Mouse (Mus musculus) gastrocnemius, postnatal 10 days (tissue): Measurements from ENCODE around the gene Ptger2. TPM values are rescaled to one million over a fixed set of nuclear protein-coding genes. Genes with fewer than 3 reads are reported as not detected.
A peak's percentile ranks its signal among the peaks of the same experiment; 100 is the strongest.
"Not testable (repeated sequence)": the region's sequence is repeated elsewhere in the genome, so short reads cannot be mapped to it uniquely, and the experiment has no call there.

Experiments used
- DNase-seq: peaks from one replicate; pipeline ENCODE4 v3.0.0; 2021; ENCODE audit warnings: mixed read lengths
- long read RNA-seq, 2 experiments: library from polyadenylated mRNA; stranded (forward); transcript quantifications; one replicate each; pipeline ENCODE4 v2.0.0; 2021
- total RNA-seq, 2 experiments: library from RNA; stranded (reverse); gene quantifications; 2 replicates each; pipeline ENCODE4 v1.2.3; 2021

Gene Ptger2
- under 1 TPM; 0.16 to 0.23 TPM for total RNA-seq
- long read RNA-seq, experiment 1: 0 reads
- long read RNA-seq, experiment 2: 0 reads

- DNase-seq: not testable (repeated sequence)
These were observed at the start of gene Ptger2 for GRCm38 (mm10) chr14:44987674-44988355. TSS of gene Ptger2 (plus strand) at chr14:44988195.

- DNase-seq: no peak
These were observed 27.2 kb upstream of the Ptger2 start for GRCm38 (mm10) chr14:44960746-44961145.

GRCm38 (mm10) chr14:44977278-44977677, 10.7 kb upstream of the Ptger2 start:
- peak; percentile 58 for DNase-seq

DNA sequence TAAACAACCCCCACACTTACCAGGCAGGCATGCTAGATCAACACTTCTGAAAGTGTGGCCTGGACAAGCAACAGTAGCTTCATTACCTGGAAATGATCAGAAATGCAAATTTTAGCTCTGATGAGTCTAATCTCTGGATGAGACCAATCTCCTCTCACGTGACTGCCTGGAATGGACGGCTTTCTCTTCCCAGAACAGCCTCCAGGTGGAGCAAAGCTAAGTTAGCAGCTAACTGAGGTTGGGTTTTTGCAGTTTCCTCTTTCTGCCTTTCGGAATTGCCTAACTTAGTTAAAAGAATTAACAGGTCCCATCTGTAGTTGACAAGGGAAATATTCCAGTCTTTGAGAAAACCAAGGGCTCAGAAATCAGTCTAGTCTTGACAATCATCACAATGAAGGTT, 8.1 kb upstream of the Ptger2 start:
- no peak for DNase-seq

DNA sequence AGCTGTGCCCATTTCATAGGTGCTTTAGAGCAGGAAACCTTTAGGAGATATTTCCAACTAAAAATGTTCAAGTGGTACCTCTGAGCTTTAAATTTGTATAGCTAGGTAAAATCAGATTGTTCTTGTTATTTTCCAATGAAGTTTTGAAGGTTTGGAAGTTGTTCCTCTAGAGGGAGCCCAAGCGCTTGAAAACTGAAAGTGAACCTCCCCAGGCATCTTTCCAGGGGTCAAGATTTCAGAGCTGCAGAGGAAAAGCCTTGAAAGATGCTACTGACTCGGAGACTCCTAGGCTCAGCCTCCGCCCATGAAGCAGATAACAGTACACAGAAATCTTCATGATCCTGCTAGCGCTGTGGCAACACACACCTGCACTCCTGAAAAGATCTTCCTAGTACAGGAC, 6.5 kb upstream of the Ptger2 start:
- peak; percentile 45 for DNase-seq

DNA sequence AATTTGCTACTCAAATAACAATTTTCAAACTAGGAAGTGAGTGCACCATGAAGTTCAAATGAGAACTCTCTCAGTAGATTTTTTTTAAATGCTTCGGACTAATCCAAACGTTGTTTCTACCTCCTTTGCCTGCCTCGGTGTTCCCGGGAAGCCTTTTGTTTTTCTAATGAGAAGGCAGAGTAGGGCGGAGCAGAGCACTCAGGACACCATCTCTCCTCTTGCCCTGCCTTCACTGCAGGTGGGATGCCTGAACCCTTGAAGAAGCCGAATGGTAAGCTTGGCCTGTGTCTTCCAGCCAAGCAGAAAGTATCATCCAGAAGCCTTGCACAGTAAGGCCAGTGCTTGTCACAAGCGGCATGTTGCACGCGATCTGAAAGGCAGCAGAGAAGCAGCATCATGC, 3.9 kb upstream of the Ptger2 start:
- no peak for DNase-seq

- DNase-seq: no peak
These were observed 1.7 kb upstream of the Ptger2 start for GRCm38 (mm10) chr14:44986248-44986647.

- peak; percentile 14 for DNase-seq
These were observed 541 bp downstream of the Ptger2 start for GRCm38 (mm10) chr14:44988456-44989016.

DNA sequence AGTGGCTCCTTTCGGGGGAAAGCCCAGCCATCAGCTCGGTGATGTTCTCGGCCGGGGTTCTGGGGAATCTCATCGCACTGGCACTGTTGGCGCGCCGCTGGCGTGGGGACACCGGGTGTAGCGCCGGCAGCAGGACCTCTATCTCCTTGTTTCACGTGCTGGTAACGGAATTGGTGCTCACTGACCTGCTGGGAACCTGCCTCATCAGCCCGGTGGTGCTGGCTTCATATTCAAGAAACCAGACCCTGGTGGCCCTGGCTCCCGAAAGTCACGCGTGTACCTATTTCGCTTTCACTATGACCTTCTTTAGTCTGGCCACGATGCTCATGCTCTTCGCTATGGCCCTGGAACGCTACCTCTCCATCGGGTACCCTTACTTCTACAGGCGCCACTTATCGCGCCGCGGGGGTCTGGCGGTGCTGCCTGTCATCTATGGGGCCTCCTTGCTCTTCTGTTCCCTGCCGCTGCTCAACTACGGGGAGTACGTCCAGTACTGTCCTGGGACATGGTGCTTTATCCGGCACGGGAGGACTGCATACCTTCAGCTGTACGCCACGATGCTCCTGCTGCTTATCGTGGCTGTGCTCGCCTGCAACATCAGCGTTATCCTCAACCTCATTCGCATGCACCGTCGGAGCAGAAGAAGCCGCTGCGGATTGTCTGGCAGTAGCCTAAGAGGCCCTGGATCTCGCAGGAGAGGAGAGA, 1.2 kb downstream of the Ptger2 start:
- DNase-seq: peak; percentile 26

GRCm38 (mm10) chr14:44989751-44990150, 1.8 kb downstream of the Ptger2 start:
- DNase-seq: no peak

DNA sequence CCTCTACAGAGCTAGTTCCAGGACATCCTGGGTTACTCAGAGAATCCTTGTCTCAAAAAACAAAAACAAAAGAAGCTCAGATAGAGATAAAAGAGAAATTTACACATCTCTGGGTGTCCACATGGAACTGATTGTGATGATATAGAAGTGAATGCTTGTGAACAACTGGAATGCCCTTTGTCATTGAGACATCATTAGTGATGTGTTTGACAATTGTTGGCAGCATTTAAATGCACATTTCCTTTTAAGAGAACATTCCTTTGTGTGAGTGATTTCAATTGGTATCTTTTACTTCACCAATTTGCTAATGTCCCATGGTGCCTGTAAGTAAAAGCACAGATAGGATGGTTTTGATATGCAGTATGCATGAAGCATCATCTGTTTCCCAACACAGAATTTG, 6.3 kb downstream of the Ptger2 start:
- no peak for DNase-seq

DNA sequence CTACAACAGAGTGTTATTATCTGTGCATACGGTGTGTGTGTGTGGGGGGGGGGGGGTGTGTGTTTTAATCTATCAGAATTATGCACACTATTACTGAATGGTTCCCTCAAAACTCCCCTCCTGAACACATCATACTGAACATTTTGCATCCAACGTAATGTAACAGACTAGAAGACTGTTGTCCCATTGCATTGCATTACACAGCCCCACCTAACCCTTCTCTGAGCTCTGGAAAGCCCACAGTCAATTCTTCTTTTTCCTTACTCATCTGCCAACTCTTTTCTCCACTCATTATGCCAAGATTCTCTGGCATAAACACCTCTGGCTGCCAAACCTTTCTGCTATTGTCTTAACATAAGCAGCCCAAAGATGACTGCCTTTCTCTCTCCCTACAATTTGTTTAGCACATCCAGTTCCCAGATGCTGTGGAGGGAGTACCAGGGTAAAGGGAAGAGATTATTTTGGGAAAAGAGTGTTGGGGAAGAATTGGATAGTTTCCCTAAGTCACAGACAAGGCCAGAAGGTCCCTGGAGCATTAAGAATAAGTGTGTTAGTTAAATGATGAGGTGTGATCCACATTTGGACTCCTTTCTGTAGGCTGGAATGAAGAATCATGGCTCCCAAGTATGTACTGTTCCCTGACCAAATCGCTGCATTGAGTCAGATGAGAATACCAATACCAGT, 12.2 kb downstream of the Ptger2 start:
- DNase-seq: no peak

DNA sequence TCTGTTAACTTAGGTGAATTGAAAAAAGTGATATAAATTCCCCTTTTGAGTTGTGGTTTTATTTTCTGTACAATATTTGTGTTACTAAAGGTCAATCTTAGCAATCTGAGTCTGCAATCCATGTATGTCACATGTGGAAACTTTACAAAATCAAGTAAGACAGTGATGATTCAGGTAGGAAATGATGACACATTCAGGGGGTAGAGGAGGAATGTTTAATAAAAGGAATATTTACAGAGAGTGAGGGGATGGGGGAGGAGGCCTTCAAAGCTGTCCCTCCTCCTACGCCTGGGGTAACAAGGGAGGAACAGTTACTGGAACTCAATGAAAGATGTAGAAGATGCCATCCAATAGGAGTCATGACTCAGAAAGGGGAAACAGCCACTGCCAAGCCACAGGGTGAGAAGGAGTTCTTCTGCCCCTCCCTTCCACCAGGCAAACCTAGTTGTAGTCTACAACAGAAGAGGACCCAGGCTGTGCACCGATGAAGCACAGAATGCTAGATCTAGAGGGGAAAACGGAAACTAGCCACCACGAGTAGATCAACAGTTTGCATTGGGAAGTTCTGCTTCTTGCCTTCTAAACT, 17.8 kb downstream of the Ptger2 start:
- DNase-seq: no peak

DNA sequence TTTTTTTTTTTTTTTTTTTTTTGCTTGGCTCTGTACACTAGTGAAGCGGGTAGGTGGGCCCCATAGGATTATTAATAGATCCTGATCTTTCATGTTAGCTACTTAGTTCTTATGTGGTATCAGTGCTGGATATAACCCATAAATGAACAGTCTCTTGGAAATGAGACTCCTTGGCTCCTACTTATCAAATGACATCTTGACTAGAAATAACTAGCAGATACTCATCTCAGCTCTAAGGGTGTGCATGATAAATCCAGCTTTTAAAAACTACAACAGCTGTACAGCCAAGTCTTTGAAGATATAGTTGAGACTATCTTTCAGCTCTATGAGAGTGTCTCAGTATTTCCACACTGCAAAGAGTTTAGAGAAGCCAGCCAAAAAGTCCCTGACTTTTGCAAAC, 21.2 kb downstream of the Ptger2 start:
- DNase-seq: no peak

GRCm38 (mm10) chr14:45011260-45011659, 23.3 kb downstream of the Ptger2 start:
- no peak for DNase-seq

GRCm38 (mm10) chr14:45011671-45012070, 23.7 kb downstream of the Ptger2 start:
- DNase-seq: no peak

DNA sequence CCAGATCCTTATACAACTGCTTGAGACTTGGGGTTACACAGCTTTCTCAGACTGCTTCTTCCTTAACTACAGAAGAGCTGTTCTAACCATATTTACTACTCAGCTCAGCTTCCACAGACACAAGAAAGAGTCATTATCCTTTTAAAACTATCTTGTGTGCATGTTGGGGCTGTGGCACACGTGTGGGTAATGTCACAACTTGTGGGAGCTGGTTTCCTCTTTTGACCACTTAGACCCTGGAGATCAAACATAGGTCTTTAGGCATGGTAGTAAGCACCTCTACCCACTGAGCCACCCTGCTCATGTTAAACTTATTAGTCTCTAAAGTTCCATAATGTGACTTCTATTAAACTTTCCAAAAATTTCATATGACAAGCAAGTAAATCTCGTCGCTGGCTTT, 33.6 kb downstream of the Ptger2 start:
- no peak for DNase-seq

GRCm38 (mm10) chr14:45034293-45034692, 46.3 kb downstream of the Ptger2 start:
- no peak for DNase-seq

GRCm38 (mm10) chr14:45036579-45036978, 48.6 kb downstream of the Ptger2 start:
- DNase-seq: no peak

GRCm38 (mm10) chr14:45038052-45038451, 50.1 kb downstream of the Ptger2 start:
- DNase-seq: no peak

GRCm38 (mm10) chr14:45040851-45041475, 53.0 kb downstream of the Ptger2 start:
- DNase-seq: no peak

DNA sequence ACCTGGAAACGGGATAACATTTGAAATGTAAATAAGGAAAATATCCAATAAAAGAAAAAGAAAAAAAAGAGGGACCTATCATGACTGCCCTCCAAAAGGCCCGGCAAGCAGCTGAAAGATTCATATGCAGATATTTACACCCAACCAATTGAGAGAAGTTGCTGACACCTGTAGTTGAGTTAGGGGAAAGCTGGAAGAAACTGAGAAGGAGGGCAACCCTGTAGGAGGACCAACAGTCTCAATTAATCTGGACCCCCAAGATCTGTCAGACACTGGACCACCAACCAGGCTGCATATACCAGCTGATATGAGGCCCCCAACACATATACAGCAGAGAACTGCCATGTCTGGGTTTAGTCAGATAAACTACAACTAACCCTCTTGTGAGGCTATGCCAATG, 60.1 kb downstream of the Ptger2 start:
- no peak for DNase-seq
